Mouse (Mus musculus): ENCODE measurements at regions not wholly inside any gene's neighbourhood (a gene's known extent, or its start where the extent isn't known, plus 50 kb on each side); places are given as distances from the start of the nearest gene placed in this dataset.

DNA sequence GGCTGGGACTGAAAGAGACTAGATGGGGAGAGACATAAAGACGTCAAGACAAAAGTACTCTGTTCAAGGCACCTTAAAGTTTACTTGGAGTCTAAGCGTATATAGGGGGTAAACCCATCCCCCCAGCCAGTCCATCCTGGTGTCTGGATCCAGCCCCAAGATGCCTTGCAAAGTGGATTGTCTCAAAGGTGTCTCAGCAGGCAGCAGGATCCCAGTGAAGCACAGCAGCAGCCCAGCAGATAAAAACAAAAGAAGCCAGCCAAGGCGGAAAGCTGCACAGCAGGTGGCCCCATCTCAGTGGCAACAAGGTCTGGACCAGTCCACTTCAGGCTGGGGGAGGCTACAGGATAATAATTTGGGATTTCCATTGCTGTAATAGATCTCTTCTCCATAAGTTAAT is 72.0 kb upstream of the Col5a2 start:
- Histone ChIP-seq H3K4me2 (no peak overlapping the region), H3K9ac (no peak overlapping the region), H3K36me3 (replicated peaks) (no peaks in the 10 kb centered on the region), H3K9me3 (no peaks in the 10 kb centered on the region), H3K4me1 (no peaks in the 10 kb centered on the region), H3K27ac (no peak overlapping the region), H3K4me3 (no peak overlapping the region), H3K27me3 (replicated peaks) (no peaks in the 10 kb centered on the region)
- WGBS, result 4% methylated on average over 3 of the region's 3 CpGs
- ATAC-seq (replicated peaks), result no peak

DNA sequence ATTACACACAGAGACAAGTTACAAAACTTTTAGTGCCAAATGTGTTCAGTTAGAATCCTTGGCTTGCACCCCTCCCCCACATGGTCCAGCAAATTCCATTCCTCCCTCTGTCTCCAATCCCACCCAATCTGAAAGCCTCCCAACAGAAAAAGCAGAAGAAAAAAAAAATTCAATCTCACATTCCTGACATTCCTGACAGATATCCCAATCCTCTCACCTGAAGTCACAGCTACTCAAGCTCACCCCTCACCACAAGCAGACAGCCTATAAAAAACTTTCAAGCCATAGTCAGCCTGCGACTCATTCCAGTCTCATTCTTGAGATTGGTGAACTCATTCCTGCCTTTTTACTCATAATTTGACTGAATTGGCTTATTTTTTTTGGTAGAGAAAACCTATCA is 77.4 kb upstream of the Col5a2 start:
- Histone ChIP-seq H3K4me1 (no peaks in the 10 kb centered on the region), H3K9ac (no peak overlapping the region), H3K27ac (no peak overlapping the region), H3K27me3 (replicated peaks) (no peaks in the 10 kb centered on the region), H3K9me3 (no peaks in the 10 kb centered on the region), H3K36me3 (replicated peaks) (no peaks in the 10 kb centered on the region), H3K4me3 (no peak overlapping the region), H3K4me2 (no peak overlapping the region)
- WGBS, result 97% methylated on average over 1 of the region's 1 CpGs
- no peak for ATAC-seq (replicated peaks)

DNA sequence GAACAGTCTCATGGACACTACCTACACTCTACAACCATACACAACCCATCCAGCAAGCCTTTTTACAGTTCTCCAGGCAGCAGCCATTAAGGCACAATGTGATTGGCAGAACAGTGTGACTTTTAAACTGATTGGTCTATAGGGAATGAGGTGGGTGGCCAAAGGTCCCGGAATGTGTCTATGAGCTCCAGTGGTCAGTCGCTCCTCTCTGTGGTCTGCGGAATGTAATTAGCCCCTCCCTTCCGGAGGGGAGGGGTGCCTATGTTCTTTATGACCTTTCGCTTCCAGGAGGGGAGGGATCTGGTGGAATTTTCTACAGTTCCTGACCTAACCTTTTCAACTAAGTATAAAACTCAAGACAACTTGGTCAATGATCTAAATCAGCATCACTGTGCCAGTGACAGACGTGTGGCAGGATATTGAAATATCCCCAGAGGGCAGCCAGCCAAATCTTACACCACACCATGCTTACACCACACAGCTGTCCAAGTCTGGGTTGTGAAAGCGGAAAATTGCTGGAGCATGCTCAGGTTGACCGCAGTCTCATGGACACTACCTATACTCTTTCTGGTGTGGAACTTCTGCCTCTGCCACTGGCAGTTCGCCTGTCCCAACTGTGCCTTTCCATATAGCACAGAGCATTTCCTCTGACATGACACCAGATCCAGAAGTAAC is 84.4 kb upstream of the Col5a2 start:
- no peak overlapping the region for H3K4me2 ChIP-seq
- no peaks in the 10 kb centered on the region for H3K4me1 ChIP-seq
- no peaks in the 10 kb centered on the region for H3K36me3 ChIP-seq (replicated peaks)
- no peaks in the 10 kb centered on the region for H3K9me3 ChIP-seq
- ATAC-seq (replicated peaks), result no peak
- no peak overlapping the region for H3K9ac ChIP-seq
- WGBS, result 76% methylated on average over 9 of the region's 9 CpGs
- no peak overlapping the region for H3K27ac ChIP-seq
- H3K4me3 ChIP-seq, result no peak overlapping the region
- H3K27me3 ChIP-seq (replicated peaks), result no peaks in the 10 kb centered on the region

DNA sequence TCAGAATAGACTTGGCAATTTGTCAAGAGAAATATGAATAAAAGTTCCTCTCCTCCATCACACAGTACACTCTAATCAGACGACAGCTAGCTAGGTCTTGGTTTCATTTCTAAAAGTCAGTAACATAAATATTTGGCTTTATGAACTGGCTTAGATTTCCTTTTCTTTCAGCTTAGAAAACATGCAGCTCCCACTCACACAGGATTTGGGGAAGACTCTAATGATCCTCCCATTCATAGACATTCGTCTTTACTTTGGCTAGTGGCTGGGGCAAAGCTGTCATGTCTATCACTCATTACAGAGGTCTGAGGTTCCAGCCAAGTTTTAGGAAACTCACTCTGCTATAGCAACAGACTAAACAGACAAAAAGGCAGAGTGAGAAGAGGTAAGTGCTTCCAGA is 94.2 kb upstream of the Col5a2 start:
- Histone ChIP-seq H3K9ac (no peak overlapping the region), H3K36me3 (replicated peaks) (no peaks in the 10 kb centered on the region), H3K27ac (no peak overlapping the region), H3K4me1 (no peaks in the 10 kb centered on the region), H3K9me3 (no peaks in the 10 kb centered on the region), H3K27me3 (replicated peaks) (no peaks in the 10 kb centered on the region), H3K4me3 (no peak overlapping the region), H3K4me2 (no peak overlapping the region)
- whole genome bisulfite sequencing, result 67% methylated on average over 2 of the region's 2 CpGs
- no peak for ATAC-seq (replicated peaks)

DNA sequence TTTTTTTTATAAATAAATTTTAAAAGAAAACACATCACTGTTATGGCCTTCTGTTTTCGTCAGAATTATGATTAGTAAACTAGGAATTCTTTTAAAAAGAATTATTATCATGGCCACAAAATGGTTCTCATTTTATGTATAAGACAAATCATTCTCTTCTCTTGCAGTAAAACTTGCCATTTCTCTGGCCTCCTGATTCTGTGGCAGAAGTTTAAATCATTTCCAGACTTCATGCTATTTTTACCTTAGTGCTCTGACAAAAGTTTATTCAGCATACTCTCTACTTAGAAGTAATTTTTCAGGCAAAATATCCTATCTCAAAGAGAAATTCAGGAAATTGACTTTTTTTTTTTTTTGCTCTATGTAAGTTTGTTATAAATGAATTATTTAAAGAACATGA is 96.3 kb upstream of the Col5a2 start:
- Histone ChIP-seq H3K36me3 (replicated peaks) (no peaks in the 10 kb centered on the region), H3K4me1 (no peaks in the 10 kb centered on the region), H3K27me3 (replicated peaks) (no peaks in the 10 kb centered on the region), H3K9ac (no peak overlapping the region), H3K9me3 (no peaks in the 10 kb centered on the region), H3K27ac (no peak overlapping the region), H3K4me2 (no peak overlapping the region), H3K4me3 (no peak overlapping the region)
- ATAC-seq (replicated peaks), result no peak
- WGBS, result 79% methylated on average over 1 of the region's 1 CpGs

DNA sequence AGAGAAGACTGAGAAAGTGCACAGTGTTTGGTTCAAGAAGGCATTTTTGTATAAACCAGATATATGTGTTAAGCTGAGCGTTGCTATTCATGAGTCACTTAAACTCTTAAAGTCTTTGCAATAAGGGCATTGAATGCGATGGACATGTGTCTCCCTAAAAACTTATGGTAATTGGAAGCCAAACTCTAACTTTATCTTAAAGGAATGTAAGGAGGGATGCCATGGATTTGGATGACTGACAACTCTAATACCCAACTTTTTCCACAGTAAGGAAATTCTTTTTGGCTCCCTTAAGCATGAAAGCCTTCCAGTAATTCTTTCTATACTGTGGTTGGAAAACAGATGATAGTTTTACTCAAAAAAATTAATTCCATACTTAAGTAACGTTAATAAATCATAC is 96.9 kb upstream of the Col5a2 start:
- H3K4me2 ChIP-seq, result no peak overlapping the region
- H3K9me3 ChIP-seq, result no peaks in the 10 kb centered on the region
- H3K4me1 ChIP-seq, result no peaks in the 10 kb centered on the region
- H3K9ac ChIP-seq, result no peak overlapping the region
- H3K27me3 ChIP-seq (replicated peaks), result no peaks in the 10 kb centered on the region
- 92% methylated on average over 3 of the region's 3 CpGs for WGBS
- no peak overlapping the region for H3K27ac ChIP-seq
- no peak overlapping the region for H3K4me3 ChIP-seq
- ATAC-seq (replicated peaks), result no peak
- no peaks in the 10 kb centered on the region for H3K36me3 ChIP-seq (replicated peaks)

DNA sequence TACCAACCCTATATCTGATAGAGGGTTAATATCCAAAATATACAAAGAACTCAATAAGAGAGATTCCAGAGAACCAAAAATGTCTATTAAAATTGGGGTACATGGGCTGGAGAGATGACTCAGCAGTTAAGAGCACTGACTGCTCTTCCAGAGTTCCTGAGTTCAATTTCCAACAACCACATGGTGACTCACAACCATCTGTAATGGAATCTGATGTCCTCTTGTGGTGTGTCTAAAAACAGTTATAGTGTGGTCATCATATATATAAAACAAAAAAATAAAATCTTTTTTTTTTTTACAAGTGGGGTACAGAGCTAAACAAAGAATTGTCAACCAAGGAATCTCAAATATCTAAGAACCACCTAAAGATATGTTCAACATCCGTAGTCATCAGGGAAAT is 102.5 kb upstream of the Col5a2 start:
- H3K27ac ChIP-seq, result no peak overlapping the region
- no peaks in the 10 kb centered on the region for H3K9me3 ChIP-seq
- no peak overlapping the region for H3K9ac ChIP-seq
- no peak overlapping the region for H3K4me2 ChIP-seq
- no peak for ATAC-seq (replicated peaks)
- 78% methylated on average over 1 of the region's 1 CpGs for WGBS
- H3K36me3 ChIP-seq (replicated peaks), result no peaks in the 10 kb centered on the region
- H3K4me1 ChIP-seq, result no peaks in the 10 kb centered on the region
- no peaks in the 10 kb centered on the region for H3K27me3 ChIP-seq (replicated peaks)
- no peak overlapping the region for H3K4me3 ChIP-seq

DNA sequence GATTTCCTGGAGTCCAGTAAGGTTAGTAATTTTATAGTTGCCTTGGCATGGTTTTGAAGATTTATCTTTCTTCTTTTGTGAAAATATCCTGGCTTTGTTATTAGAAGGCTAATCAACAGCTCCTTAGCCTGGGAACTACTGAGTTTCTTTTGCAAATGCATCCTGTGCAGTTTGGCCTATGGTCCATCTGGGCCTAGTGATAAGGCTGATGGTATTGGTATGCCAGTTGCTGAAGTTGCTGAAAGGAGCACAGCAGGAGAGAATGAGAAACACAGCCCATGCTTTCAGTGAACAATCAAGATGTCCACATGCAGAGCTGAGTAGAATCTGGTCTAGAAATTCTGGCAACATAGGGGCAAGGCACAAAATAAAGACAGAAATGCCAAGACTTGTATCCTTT is 105.2 kb upstream of the Col5a2 start:
- no peak for ATAC-seq (replicated peaks)
- Histone ChIP-seq H3K27ac (no peak overlapping the region), H3K27me3 (replicated peaks) (no peaks in the 10 kb centered on the region)

DNA sequence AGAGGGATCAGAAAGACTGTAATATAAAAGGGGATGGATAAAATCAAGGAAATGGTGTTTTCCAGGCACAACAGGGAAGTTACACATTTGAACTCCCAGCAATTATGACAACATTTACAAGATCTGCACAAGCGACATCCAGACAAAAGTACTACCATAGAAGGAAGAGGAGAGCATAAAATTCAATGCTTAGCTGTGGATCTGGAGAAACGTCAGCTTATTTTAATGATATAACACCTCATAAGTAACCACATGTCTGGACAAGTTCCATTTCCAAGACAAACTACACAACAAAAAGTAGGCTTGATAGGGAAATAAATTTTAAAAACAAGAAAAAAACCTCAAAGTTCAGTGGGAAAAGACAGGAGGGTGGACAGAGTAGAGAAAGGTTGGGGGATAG is 115.9 kb upstream of the Col5a2 start:
- Histone ChIP-seq H3K27ac (no peak overlapping the region), H3K9ac (no peak overlapping the region), H3K36me3 (replicated peaks) (no peaks in the 10 kb centered on the region), H3K27me3 (replicated peaks) (no peaks in the 10 kb centered on the region), H3K4me2 (no peak overlapping the region), H3K9me3 (no peaks in the 10 kb centered on the region), H3K4me3 (no peak overlapping the region), H3K4me1 (no peaks in the 10 kb centered on the region)
- WGBS, result 86% methylated on average over 2 of the region's 2 CpGs
- no peak for ATAC-seq (replicated peaks)

More for the DNA sequence above, 105.2 kb upstream of the Col5a2 start:
- no peaks in the 10 kb centered on the region for H3K36me3 ChIP-seq (replicated peaks)
- no peaks in the 10 kb centered on the region for H3K9me3 ChIP-seq
- H3K4me3 ChIP-seq, result no peak overlapping the region
- H3K4me2 ChIP-seq, result no peak overlapping the region
- H3K4me1 ChIP-seq, result no peaks in the 10 kb centered on the region
- no peak overlapping the region for H3K9ac ChIP-seq

DNA sequence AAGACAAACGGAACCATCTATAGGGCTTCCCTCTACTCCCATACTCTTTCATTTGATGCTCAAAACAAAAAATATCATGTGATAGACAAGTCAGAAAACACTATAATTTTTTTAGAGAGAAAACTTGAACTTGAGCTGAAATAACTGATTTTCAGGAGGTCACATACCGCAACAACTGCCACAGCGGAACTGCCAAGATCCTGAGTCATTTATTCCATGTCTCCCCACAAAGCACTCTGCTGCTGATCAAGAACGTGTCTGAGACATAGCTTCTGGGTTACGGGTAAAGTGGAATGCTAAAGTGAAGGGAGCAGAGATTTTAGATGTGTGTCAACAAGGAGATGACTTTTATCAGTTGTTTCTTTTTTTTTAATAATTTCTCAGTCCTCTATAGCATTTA is 122.8 kb upstream of the Col5a2 start:
- no peaks in the 10 kb centered on the region for H3K36me3 ChIP-seq (replicated peaks)
- no peak overlapping the region for H3K4me2 ChIP-seq
- no peaks in the 10 kb centered on the region for H3K4me1 ChIP-seq
- no peaks in the 10 kb centered on the region for H3K27me3 ChIP-seq (replicated peaks)
- H3K27ac ChIP-seq, result no peak overlapping the region
- 90% methylated on average over 5 of the region's 5 CpGs for WGBS
- H3K9me3 ChIP-seq, result no peaks in the 10 kb centered on the region
- H3K9ac ChIP-seq, result no peak overlapping the region
- no peak for ATAC-seq (replicated peaks)
- H3K4me3 ChIP-seq, result no peak overlapping the region

DNA sequence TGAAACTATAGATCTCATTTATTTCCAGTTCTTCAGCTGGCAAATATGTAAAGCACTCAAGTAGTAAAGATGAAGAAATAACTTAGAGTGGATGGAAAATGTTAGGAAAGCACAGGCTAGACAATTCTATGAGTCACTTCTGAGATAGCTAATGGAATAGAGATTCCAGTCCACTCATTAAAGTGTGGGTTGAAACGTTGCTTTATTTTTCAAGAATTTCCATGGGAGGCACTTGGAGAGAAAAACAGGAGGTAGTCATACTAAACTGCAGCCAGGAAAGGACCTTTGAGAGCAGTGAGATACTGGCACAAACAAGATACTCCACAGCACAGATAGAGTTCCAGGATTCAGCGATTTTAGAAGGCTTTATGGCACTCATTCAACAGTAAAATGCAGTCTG is 123.7 kb upstream of the Col5a2 start:
- Histone ChIP-seq H3K27ac (no peak overlapping the region), H3K9me3 (no peaks in the 10 kb centered on the region), H3K4me3 (no peak overlapping the region), H3K36me3 (replicated peaks) (no peaks in the 10 kb centered on the region), H3K9ac (no peak overlapping the region), H3K4me2 (no peak overlapping the region), H3K4me1 (no peaks in the 10 kb centered on the region), H3K27me3 (replicated peaks) (no peaks in the 10 kb centered on the region)
- 82% methylated on average over 2 of the region's 2 CpGs for WGBS
- ATAC-seq (replicated peaks), result no peak

DNA sequence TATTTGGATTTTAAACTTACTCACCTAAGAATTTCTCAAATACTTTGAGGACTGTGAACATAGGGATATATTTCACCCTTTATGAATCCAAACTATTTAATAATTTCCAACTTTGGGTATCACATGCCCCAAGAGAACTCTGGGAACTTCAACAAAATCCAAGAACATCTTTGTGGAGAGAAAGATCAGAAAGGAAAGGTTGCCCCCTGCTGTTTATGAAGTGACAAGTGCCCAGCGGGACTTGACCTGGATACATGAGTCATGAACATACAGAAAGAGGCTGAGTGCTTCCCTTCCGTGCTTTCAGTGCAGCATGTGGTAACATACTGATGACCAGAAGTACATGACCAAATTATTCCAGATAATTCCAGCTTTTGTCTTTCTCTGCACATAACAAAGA is 124.8 kb upstream of the Col5a2 start:
- Histone ChIP-seq H3K27me3 (replicated peaks) (no peaks in the 10 kb centered on the region), H3K9ac (no peak overlapping the region), H3K4me1 (no peaks in the 10 kb centered on the region), H3K27ac (no peak overlapping the region), H3K4me2 (no peak overlapping the region), H3K9me3 (no peaks in the 10 kb centered on the region), H3K36me3 (replicated peaks) (no peaks in the 10 kb centered on the region), H3K4me3 (no peak overlapping the region)
- 28% methylated on average over 2 of the region's 2 CpGs for WGBS
- no peak; the same call in 1 of the 2 replicates for ATAC-seq (replicated peaks)

DNA sequence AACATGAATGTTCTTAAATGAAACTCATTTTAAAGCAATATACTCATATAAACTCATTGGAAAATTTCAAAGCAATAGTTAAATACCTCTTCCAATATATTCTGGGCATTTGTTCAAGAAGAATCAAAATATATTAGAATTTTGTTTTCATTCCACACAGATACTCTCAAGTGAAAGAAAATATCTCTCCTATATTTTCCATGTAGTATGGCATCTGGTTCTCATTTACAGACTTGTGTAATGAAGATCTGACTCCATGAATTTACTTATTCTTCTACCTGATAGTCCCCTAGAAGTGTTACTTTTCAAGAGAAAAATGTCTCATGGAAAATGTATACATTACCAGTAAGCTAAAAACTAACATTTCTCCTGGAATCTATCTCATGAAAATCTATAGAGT is 144.2 kb upstream of the Col5a2 start:
- Histone ChIP-seq H3K9me3 (no peaks in the 10 kb centered on the region), H3K4me2 (no peak overlapping the region), H3K27me3 (replicated peaks) (no peaks in the 10 kb centered on the region), H3K27ac (no peak overlapping the region), H3K9ac (no peak overlapping the region), H3K4me3 (no peak overlapping the region), H3K4me1 (no peaks in the 10 kb centered on the region), H3K36me3 (replicated peaks) (no peaks in the 10 kb centered on the region)
- ATAC-seq (replicated peaks), result no peak

All from midbrain, embryonic 15.5 days (tissue).